Mouse (Mus musculus): ENCODE results near the gene Cldnd1.
A peak's percentile ranks its signal among the peaks of the same experiment; 100 is the strongest.

Gene Cldnd1

DNA sequence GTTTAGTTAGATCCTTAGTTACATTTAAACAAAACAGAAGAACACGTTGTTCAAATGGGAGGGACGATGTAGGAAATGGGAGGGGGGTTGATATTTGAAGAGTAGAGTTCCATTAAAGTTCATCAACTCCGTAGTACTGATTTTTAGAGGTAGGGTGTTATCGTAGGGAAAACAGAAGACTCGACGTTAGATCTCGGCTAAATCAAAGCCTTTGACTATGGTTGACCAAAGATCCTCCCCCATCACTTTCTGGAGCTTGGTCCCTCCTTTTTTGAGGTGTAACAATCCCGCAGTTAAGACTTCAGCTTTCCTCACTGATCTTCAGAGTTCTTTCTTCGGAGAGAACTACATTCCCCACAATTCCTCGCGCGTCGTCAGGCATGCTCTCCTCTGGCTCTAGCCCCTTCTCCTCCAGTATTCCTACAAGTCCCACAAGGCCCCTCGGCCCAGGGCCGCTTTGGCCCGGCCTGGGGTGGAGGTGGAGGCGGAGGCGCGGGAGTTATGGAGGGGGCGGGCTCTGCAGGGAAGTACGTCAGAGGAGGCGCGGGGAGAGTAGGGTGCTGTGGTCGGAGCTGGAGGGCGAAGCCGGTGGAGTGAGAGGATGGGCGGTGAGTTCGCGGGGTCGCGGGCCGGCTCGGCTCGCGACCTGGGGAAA, at the start of gene Cldnd1:
Cldnd1 (plus strand) TSS at position 434 of the 655 bp plus-strand sequence.
- peak; percentile 94 to 96 for DNase-seq

DNA sequence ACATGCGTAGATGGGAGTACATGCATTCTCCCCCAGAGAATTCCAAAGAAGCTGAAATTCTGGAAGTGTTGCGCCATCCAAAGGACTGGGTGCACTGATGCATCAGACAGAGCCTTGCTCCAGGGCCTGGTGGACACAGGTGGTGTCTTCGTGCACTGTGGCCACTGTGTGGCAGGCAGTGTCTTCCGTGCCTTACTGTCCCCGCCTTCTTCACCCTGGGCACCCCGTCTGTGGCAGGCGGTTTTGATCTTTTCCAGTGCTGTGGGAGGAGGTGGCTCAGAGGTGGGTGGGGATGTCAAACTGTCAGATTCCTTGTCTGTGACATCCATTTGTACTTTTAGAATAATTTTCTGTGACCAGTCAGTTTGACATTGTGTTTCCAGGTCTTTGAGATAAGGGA, 49.0 kb upstream of the Cldnd1 start:
- no peak for DNase-seq

DNA sequence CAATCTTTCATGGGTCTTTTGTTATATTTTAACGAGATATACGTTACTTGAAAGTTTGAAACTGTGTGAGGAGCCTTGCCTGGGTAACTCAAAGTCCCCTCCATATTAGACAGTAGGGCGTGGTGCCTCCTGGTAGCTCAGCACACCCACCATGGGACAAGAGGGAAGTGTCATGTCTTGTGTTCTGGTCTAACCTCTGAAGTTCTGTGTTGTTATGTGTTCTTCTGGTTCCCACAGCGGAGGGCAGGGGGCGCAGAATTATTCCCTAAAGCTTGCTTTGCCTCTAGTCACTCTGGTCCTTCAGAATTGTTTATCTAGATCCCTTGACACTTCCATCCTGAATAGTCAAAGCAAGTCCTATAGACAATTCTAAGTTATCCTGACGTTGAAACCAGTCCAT, 45.7 kb upstream of the Cldnd1 start:
- no peak for DNase-seq

DNA sequence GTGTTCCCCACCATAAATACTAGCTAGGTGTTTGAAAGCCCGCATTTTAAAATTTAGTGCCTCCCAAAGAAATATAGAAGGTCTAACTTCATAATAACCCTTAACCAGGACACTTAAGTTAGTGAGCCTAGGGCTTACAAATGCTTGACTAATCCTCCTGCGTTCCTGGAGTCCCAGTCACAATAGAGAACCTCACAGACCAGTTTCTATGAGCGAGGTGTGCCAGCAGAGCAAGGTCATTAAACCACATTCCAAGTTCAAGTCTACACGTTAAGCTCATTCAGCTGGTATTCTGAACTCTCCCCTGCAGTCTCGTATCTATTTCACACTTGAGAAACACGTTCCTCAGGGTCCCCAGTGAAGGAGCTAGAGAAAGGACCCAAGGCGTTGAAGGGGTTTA, 44.8 kb upstream of the Cldnd1 start:
- DNase-seq, result no peak

DNA sequence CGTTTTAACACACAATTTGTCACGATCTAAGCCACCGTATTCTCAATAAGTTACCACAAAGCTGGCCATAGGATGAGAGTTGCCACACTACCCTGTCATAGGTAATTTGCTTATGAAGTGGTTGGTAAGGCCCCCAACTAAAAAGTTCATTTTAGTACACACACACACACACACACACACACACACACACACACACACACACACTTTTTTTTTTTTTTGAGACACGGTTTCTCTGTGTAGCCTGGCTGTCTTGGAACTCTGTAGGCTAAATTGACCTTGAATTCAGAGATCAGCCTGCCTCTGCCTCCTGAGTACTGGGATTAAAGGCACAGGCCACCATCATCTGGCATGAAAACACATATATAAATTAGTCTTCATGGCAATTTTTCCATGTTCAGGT, 43.8 kb upstream of the Cldnd1 start:
- no peak for DNase-seq

- DNase-seq, result no peak
Measured at GRCm38 (mm10) chr16:58684537-58684936, 43.2 kb upstream of the Cldnd1 start.

- DNase-seq, result no peak
Measured at GRCm38 (mm10) chr16:58685548-58686537, 41.9 kb upstream of the Cldnd1 start.

DNA sequence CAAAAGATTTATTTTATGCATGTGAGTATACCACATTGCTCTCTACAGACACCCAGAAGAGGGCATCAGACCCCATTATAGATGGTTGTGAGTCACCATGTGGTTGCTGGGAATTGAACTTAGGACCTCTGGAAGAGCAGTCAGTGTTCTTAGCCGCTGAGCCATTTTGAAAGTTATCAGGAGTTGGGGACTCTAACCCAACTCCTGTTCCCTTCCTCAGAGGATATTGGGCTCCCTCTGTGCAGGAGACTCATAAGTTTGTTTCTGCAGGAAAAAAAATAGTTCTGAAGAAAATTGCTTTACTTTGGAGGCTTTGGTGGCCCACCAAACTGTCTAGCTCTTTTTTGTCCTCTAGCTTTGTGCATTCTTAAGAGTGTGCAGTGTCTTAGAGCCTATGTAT, 39.2 kb upstream of the Cldnd1 start:
- DNase-seq, result no peak

DNA sequence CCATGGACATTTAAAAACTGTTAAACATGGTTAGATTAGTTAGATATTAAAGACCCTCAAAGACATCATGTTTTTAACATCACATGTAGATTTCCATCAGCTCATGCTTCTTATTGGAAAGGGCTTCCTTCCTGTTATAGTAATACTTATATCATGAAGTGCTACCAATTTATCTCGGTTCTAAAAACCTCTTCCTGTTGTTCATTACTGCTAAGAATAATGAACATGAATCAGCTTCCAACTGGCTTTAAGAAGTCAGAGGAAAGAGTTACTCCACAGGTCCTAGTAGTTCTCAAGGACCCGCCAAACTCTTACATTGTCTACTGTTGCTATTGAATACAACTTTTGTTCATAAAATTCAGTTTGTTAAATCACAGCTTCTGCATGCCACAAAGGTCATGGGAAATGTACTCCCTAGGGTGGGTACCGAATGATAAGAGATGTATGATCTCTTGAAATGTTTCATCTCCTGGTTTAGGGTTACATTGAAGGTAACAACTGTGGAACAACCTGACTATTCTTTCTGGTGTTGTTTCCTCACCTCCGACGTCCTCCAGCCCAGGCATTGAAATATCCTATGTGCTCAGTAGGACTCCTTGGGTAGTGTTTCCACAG, 38.0 kb upstream of the Cldnd1 start:
- DNase-seq, result no peak

DNA sequence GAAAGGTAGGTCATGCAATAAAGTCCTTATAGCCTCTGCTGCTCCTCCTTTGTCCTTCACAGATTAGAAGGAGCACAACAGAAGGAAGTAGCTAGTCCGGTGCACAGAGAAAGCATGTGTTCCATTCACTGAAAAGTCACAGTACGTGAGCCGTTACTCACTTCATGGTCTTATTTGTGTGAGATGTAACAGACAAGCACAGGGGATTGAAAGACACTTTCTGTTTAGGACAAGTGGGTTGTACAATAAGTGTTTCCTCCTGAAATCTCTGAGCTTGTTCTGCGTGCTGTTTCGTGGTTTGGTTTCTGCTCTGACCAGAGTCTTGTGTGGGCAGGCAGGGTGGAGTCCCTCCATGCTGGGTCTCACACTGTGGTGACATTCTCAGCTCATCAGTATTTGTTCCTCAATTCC, 37.4 kb upstream of the Cldnd1 start:
- no peak for DNase-seq

DNA sequence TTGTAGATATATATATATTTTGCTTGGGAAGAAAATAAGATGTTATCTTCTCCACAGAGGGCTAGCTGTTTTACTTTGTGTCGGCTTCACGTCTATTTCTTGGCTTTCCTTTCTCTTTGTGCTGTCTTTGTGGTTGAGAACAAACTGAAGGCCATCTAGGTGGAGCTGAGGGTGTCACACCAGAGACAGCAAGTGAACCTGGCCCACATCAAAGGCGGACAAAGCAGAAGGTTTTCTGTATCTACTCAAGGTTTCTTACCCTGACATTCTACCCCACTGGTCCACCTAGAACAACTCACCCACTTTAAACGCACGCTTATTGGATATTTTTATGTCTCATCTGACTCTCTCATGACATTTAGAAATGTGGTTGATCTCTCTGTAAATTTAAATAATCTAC, 33.6 kb upstream of the Cldnd1 start:
- no peak for DNase-seq

DNA sequence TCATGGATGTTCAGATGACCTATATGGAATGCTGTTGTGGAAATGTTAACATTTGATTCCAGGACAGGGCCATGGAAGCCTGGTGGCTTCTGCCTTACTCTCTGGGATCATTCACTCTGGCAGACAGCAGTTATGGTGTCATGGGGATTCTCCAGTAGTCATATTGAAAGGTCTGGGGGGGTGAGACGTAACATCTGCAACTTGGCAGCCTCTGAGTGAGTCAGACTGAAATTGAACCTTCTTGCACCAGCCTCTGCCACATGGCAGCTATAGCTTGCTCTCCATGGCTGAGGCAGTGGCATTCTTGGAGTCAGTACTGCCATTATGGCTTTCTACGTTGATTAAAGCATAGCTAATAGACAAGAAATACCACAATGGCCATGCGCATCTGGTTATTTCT, 30.9 kb upstream of the Cldnd1 start:
- no peak for DNase-seq

- no peak for DNase-seq
Measured at GRCm38 (mm10) chr16:58697261-58697660, 30.4 kb upstream of the Cldnd1 start.

- no peak for DNase-seq
Measured at GRCm38 (mm10) chr16:58700174-58700573, 27.5 kb upstream of the Cldnd1 start.

DNA sequence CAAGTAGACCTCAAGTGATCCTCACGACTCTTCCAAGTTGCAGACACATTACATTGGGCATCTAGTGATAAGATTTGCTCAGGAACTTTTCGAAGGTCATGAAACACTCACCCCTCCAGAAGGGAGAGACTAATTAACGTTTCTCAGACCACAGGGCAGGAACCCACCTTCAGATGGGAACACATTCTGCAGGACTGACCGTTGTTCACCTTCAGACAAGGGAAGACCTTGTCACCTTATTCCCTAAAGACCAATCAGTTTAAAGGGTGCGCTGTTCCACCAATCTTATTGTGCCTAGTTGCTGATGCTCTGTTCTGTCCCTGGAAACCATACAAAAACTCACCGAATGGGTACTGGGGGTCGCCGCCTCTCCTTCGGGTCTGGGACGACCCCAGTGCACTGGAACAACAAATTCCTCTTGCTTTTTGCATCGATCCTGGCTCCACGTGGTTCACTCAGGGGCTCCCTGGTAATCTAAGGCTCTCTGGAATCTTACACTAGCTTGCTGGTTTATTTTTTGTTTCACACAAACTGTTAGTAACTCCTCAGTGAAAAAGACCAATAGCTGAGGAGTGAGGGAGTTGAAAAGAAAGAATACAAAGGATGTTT, 26.8 kb upstream of the Cldnd1 start:
- no peak for DNase-seq

DNA sequence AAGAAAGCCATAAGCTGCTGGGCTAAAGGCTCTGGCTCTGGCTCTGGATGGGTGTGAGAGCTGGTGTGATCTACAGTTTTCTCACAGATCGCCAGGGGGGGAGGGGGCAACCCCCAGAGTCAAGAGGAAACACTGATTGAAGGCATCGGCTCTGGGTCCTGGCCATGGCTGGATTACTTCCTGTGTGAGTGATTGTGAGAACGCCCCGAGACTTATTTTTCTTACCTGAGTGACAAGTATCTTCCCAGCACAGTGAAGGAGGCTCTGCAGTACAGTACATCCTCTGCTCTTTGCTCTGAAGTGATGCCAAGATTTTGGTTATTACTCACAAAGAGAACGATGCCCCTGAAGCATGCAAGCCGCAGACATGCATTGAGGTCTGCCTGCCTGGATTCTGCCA, 25.9 kb upstream of the Cldnd1 start:
- DNase-seq, result no peak

DNA sequence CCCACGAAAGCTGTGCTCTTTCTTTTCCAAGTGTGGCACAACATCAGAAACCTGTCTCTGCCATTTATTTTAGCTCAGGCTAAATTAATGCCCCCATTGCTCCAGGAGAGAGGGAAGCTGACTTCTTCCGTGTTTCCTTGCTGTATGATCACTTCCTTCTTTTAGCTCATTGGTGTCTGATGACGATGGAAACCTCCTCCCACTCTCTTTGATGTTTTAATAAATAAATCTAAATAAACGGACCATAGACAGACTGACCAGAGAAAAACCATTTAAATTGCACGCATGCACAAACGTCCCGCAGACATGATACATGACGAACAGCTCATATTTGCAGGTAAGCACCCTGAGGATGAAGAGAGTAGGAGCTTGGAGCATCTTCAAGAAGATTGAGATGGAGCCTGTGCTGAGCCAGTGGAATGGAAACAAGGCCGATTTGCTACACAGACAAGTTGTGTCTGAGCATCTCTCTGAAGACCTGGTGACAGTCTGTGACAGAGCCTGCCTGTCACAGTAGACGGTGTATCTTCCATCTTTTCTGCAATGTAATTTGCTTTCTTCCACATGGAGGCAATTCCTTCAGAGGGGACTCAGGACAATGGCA, 25.3 kb upstream of the Cldnd1 start:
- DNase-seq, result no peak

DNA sequence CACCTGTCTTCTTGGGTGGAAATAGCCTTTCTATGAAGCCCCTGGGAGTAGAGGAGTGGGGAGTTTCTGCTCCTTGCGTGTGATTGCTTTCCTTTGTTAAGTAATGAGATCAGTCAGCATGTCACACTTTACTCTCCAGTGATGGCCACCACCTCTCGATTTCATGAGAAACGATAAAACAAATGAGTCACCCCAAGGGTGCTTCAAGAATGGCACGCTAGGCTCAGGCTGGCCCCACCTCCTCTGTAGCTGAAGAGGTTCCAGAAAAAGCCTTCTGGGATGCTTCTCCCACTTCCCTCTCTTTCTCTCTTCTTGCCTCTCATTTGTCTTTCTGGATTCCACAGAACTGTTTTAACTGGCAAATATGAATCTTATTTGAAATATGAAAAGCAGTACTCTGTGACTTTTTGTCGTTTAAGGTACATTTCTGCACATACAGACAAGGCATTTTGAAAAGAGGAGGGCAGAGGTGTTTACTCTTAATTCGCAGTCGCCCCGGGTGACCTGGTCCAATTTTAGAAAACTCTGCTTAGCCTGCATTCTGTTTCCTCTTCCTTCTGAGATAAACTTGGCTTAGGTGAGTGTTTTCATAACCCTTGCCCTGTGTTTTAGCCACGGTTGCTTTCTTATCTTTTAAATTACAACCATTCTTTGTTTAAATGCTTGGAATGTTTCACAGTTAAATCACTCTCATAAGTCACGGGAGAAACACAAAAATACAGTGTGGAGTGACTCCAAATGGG, 24.2 kb upstream of the Cldnd1 start:
- DNase-seq, result peak; percentile 27 to 43

DNA sequence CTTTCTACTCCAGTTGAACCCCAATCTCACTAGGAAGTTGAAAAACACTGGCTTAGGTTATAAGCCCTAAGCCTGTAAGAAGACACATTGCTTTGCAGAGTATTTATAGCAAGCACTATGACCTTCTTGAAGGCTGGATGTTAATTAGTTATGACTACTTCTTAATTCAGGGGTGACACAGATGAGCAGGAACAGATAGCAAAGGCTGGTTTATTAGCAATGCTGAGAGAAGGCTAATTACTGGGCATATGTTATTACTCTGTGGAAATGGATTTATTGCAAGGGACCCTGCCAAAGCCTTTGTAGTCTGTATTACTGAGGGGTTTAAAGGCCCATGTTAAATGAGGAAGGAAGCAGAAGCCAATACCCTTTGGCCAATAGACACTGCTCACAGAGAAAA, 22.7 kb upstream of the Cldnd1 start:
- no peak for DNase-seq

- DNase-seq, result no peak
Measured at GRCm38 (mm10) chr16:58707276-58707905, 20.3 kb upstream of the Cldnd1 start.

- no peak for DNase-seq
Measured at GRCm38 (mm10) chr16:58708601-58709475, 18.9 kb upstream of the Cldnd1 start.
